Mouse (Mus musculus) spleen, adult 2 months (tissue): Measurements from ENCODE around the gene Itsn1. TPM values are rescaled to one million over a fixed set of nuclear protein-coding genes. Genes with fewer than 3 reads are reported as not detected.

ENCODE experiments used
- DNase-seq, 2 experiments: peaks; one replicate each; pipeline versions ENCODE4 v3.0.0 to v3.0.0-alpha.2; 2012 to 2021; ENCODE audit warnings: low spot score in 2 of 2, low read depth in 1 of 2
- H3K27ac ChIP-seq: fragments of 200-500 bp; 2 replicates; pipeline ENCODE4 v1.5.1; 2012; ENCODE audit warnings: low read length, inconsistent platforms; ENCODE audit not compliant: insufficient read depth
- H3K27me3 ChIP-seq: fragments of 200-500 bp; 2 replicates; pipeline ENCODE4 v1.6.1; 2012; ENCODE audit warnings: mild to moderate bottlenecking, moderate library complexity, low read length, inconsistent platforms; ENCODE audit not compliant: control insufficient read depth, insufficient read depth
- H3K36me3 ChIP-seq: fragments of 200-500 bp; 2 replicates; pipeline ENCODE4 v1.6.1; 2012; ENCODE audit warnings: mild to moderate bottlenecking, low read length, inconsistent platforms; ENCODE audit not compliant: control insufficient read depth, insufficient read depth
- H3K4me1 ChIP-seq: fragments of 200-500 bp; 2 replicates; pipeline ENCODE4 v1.6.1; 2011; ENCODE audit warnings: inconsistent platforms; ENCODE audit not compliant: control insufficient read depth, insufficient read depth, insufficient read length
- H3K4me3 ChIP-seq: fragments of 200-500 bp; 2 replicates; pipeline ENCODE4 v1.5.1; 2011; ENCODE audit warnings: mild to moderate bottlenecking, inconsistent platforms; ENCODE audit not compliant: insufficient read depth, insufficient read length; ENCODE audit errors: extremely low read depth
- CTCF ChIP-seq: fragments of 200-500 bp; IDR thresholded peaks from 2 replicates; pipeline ENCODE4 v1.5.1; 2011; ENCODE audit warnings: mild to moderate bottlenecking, inconsistent platforms; ENCODE audit not compliant: insufficient read depth, insufficient read length, insufficient replicate concordance; ENCODE audit errors: extremely low read depth
- POLR2A ChIP-seq: fragments of 200-500 bp; IDR thresholded peaks from 2 replicates; pipeline ENCODE4 v1.6.1; 2011; ENCODE audit warnings: low read depth, low read length, inconsistent platforms
- WGBS: fragments of 180-500 bp; shearing (Covaris S2); methylation state at CpG from one replicate; pipeline ENCODE4 v1.1.7; 2018; 5-methylcytosine and 5-hydroxymethylcytosine counted together
- polyA plus RNA-seq: library from polyadenylated mRNA; depleted of rRNA; stranded (reverse); fragments of >200 nt; gene quantifications from 2 replicates; pipeline ENCODE4 v1.2.3, GENCODE M21; 2012

Itsn1 gene
- polyA plus RNA-seq, 1 experiment = 36.0 TPM

DNA sequence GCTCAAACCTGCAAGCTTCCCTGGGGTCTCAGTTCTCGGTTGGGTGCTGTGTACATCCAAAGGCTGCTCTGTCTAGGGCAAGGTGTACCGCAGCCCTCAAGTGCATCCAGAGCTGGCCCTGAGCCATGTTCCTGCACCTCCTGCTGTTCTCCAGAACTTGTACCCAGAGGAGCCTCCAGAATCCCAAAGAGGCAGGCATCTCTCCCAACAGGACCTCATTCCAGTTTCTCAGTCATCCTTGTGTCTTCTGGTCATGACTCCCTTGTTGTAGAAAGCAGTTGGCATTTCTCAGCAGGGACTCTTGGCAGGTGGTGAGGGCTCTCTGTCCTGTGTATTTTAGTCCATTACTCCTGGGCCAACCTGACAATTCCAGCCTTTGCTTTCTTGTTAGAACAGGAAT lies 154.6 kb downstream of the Itsn1 start:
- Histone ChIP-seq H3K27ac (no peak overlapping the region), H3K4me1 (no peaks in the 10 kb centered on the region), H3K36me3 (no peaks in the 10 kb centered on the region), H3K27me3 (no peaks in the 10 kb centered on the region), H3K4me3 (no peak overlapping the region)
- no peak for TF ChIP-seq CTCF
- TF ChIP-seq POLR2A = no peak
- DNase-seq = no peak
- 91% methylated on average over 2 of the region's 2 CpGs for WGBS

DNA sequence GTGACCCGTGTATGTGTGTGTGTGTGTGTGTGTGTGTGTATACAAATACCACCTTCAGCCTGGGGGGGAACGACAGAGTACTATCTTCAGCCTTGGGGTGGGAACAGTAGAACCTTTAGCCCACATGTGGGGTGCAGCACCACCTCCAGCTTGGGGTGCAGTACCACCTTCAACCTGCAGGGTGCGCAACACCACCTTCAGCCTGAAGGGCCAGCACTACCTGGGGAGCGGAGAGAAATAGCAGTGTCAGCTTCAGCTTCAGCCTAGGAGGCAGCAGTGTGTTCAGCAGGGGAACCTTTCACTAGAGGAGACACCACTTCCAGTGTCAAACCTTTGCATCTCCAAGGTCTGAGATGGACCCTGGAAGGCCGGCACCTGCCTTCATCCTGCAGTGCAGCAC lies 155.1 kb downstream of the Itsn1 start:
- WGBS = 74% methylated on average over 5 of the region's 5 CpGs
- H3K36me3 ChIP-seq = no peaks in the 10 kb centered on the region
- TF ChIP-seq POLR2A = no peak
- peak; percentile 84; the same call in 1 of the 2 replicates for TF ChIP-seq CTCF
- H3K27ac ChIP-seq = no peak overlapping the region
- H3K4me1 ChIP-seq = no peaks in the 10 kb centered on the region
- H3K27me3 ChIP-seq = no peaks in the 10 kb centered on the region
- no peak overlapping the region for H3K4me3 ChIP-seq
- DNase-seq = peak; percentile 14 to 29

DNA sequence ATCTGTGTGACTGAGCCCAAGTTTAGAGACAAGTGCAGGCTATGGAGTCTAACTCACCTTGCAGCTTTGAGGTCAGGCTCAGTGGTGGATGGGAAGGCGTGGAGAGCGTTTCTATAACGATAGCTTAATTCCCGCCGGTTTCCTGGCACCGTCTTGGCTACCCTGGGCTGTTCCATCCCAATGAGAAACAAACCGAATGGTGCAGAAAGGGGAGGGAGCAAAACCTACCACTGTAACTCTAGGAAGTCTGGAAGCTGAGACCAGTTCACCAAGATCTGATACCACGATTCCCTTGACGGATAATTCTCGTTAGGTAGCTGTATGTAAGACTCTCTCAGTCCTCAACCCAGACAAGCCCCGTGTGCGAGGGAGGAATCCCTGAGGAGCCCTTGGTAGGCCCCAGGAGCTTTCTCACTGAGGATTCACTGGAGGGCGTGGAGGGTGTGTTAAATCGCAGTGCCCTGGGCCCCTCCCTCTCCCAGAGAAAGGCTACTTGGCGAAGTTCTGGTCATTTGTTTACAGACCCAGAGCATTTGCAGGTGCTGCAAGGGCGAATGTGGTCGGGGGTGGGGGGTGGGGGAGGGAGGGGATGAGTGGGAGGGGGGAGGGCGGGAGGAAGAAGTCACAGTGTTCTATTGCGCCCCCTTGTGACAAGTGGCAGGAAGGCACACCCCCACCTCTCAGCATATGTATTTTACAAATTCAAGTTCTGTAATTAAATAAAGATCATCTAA lies 156.5 kb downstream of the Itsn1 start:
- H3K27me3 ChIP-seq = no peaks in the 10 kb centered on the region
- no peaks in the 10 kb centered on the region for H3K4me1 ChIP-seq
- H3K36me3 ChIP-seq = no peaks in the 10 kb centered on the region
- H3K27ac ChIP-seq = no peak overlapping the region
- TF ChIP-seq CTCF (peak; percentile 39; the same call in 1 of the 2 replicates), POLR2A (no peak)
- H3K4me3 ChIP-seq = no peak overlapping the region
- WGBS = 39% methylated on average over 19 of the region's 19 CpGs
- peak; percentile 17 to 22 for DNase-seq

DNA sequence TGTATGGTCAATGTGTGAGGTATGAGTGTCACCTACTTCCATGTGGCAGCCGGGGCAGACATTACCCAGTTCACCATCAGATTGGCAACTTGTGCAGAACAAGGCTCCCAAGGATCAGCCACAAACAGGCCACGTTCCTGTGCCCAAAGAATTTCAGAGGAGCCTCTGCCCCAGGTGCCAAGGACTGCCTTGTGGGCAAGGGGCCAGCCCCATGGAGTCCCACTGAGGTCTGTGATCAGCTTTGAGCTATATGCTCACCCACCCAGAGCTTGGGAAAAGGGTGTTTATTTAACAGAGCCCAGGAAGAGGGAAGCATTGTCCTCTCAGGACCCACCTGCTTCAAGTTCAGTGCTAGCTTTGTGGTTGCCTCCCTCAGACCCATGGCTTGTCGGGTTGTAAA lies 159.3 kb downstream of the Itsn1 start:
- H3K4me1 ChIP-seq = no peaks in the 10 kb centered on the region
- no peak for DNase-seq
- TF ChIP-seq CTCF = no peak
- no peaks in the 10 kb centered on the region for H3K27me3 ChIP-seq
- H3K36me3 ChIP-seq = no peaks in the 10 kb centered on the region
- no peak overlapping the region for H3K27ac ChIP-seq
- no peak overlapping the region for H3K4me3 ChIP-seq
- 85% methylated on average over 3 of the region's 3 CpGs for WGBS

DNA sequence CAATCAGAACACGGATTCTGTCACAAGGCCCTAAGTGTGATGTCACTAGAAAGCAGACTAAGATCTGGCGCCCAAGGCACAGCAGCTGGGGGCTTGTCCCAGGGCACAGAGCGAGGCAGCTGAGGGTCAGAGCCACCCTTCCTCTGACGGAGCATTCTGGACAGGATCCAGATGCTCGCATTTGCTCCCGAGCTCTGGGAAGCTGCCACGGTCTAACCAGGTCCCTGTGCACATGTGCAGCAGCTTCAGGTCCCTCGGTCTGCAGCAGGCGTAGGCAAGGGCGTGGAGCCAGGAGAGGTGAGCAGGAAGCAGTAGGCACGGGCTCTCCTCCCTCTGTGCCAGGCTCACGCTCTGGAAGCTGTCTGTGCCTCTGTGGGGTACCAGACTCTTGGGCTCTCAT lies 160.8 kb downstream of the Itsn1 start:
- WGBS = 58% methylated on average over 12 of the region's 12 CpGs
- Histone ChIP-seq H3K27me3 (no peaks in the 10 kb centered on the region), H3K36me3 (no peaks in the 10 kb centered on the region), H3K4me3 (no peak overlapping the region), H3K4me1 (no peaks in the 10 kb centered on the region), H3K27ac (no peak overlapping the region)
- TF ChIP-seq CTCF = no peak
- no peak for TF ChIP-seq POLR2A
- DNase-seq = no peak

DNA sequence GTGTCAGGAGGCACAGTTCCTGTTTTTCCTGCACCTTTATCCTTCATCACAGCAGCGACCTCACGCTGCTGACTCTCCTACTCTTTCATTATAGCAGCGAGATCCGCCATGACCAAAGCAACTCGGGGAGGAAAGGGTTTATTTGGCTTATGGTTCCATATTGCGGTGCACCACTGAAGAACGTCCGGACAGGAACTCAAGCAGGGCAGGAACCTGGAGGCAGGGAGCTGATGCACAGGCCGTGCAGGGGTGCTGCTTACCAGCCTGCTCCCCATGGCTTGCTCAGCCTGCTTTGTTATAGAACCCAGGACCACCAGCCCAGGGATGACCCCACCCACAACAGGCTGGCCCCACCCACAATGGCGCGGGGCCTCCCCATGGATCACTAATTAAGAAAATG lies 162.1 kb downstream of the Itsn1 start:
- Histone ChIP-seq H3K27ac (no peak overlapping the region), H3K4me1 (no peaks in the 10 kb centered on the region), H3K36me3 (no peaks in the 10 kb centered on the region), H3K27me3 (no peaks in the 10 kb centered on the region), H3K4me3 (no peak overlapping the region)
- TF ChIP-seq CTCF (no peak), POLR2A (no peak)
- DNase-seq = no peak
- 89% methylated on average over 11 of the region's 11 CpGs for WGBS

DNA sequence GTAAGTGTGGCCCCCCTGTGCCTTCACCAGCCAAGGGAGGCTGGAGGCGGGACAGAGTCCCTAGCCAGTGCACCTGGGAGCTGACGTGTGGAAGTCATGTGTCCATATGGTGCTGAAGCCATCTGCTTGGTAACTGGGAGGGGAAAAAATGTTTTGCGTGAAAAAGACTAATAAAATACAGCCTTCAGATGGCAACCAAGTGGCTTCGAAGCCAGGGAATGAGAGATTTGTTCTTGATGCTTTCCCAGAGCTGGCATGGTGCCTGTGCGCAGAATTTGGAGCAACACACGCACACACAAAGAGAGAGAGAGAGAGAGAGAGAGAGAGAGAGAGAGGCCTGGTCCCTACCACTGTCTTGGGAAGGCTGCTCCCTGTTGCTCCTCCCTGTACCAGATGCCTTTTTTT lies 167.3 kb downstream of the Itsn1 start:
- no peak for TF ChIP-seq POLR2A
- no peak for TF ChIP-seq CTCF
- DNase-seq = no peak
- 89% methylated on average over 6 of the region's 6 CpGs for WGBS
- Histone ChIP-seq H3K27me3 (no peaks in the 10 kb centered on the region), H3K4me3 (no peak overlapping the region), H3K4me1 (no peaks in the 10 kb centered on the region), H3K27ac (no peak overlapping the region), H3K36me3 (no peaks in the 10 kb centered on the region)
